Mouse (Mus musculus): Measurements from ENCODE around the gene Lrrc10.

DNA sequence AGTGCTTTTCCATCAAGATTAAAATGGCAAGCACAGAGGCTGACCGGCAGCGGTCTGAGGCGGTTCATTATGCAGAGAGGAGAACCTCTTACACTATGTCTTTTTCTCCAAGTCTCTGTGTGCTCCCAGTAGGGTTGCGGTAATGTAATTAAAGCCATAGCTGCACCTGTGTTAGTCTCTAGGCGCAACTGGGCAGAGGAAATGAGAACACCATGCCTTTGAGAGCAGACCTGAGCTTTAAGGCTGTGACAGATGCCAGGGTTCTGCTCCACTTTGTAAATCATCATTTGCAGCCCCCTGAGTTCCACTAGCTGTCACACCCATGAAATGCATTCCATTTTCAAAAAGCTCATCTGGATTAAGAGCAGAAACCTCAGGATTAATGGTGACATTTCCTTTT lies 40.4 kb upstream of the Lrrc10 start:
- TF ChIP-seq CTCF (conservative IDR thresholded peaks at IDR 0.05; ENCODE audit: insufficient read depth, insufficient read length, low read depth, low read length) = no peak
- no peak for TF ChIP-seq POLR2A (IDR thresholded peaks at IDR 0.05; ENCODE audit: low read depth, low read length)
